Mouse (Mus musculus) stomach, postnatal 0 days (tissue): ENCODE measurements around the gene Zbtb20. TPM values are rescaled to one million over a fixed set of nuclear protein-coding genes. Genes with fewer than 3 reads are reported as not detected.

Experiments used
- ATAC-seq: fragments of 200-750 bp; cut with Nextera tagmentation; 2 replicates; pipeline ENCODE4 v1.8.0; 2017; ENCODE audit not compliant: low FRiP score, low TSS enrichment
- DNase-seq: peaks from one replicate; pipeline ENCODE4 v3.0.0-alpha.2; 2016; ENCODE audit warnings: low spot score
- H3K27ac ChIP-seq: fragments of 300-500 bp; sonication (generic); replicated peaks from 2 replicates; pipeline ENCODE4 v1.5.1; 2014; ENCODE audit warnings: mild to moderate bottlenecking, control low read depth
- H3K27me3 ChIP-seq: fragments of 300-500 bp; sonication (generic); 2 replicates; pipeline ENCODE4 v1.6.1; 2014; ENCODE audit warnings: low read length; ENCODE audit not compliant: control insufficient read depth, insufficient read depth
- H3K36me3 ChIP-seq: fragments of 300-500 bp; sonication (generic); 2 replicates; pipeline ENCODE4 v1.6.1; 2014; ENCODE audit warnings: low read length, mixed read lengths; ENCODE audit not compliant: control insufficient read depth, insufficient read depth
- H3K4me1 ChIP-seq: fragments of 300-500 bp; sonication (generic); replicated peaks from 2 replicates; pipeline ENCODE4 v1.6.1; 2014; ENCODE audit warnings: antibody characterized with exemption; ENCODE audit not compliant: control insufficient read depth, insufficient read depth
- H3K4me2 ChIP-seq: fragments of 300-500 bp; sonication (generic); replicated peaks from 2 replicates; pipeline ENCODE4 v1.6.1; 2014; ENCODE audit warnings: low read depth, mild to moderate bottlenecking, control low read depth, moderate library complexity
- H3K4me3 ChIP-seq: fragments of 300-500 bp; sonication (generic); 2 replicates; pipeline ENCODE4 v1.5.1; 2014; ENCODE audit warnings: low read depth, low read length, control low read depth
- H3K9ac ChIP-seq: fragments of 300-500 bp; sonication (generic); 2 replicates; pipeline ENCODE4 v1.6.1; 2014; ENCODE audit warnings: mild to moderate bottlenecking, low read length, control low read depth, mixed read lengths
- H3K9me3 ChIP-seq: fragments of 300-500 bp; sonication (generic); 2 replicates; pipeline ENCODE4 v1.6.1; 2016; ENCODE audit warnings: low read length; ENCODE audit not compliant: control insufficient read depth
- CTCF ChIP-seq: IDR thresholded peaks from 2 replicates; pipeline ENCODE4 v1.5.1; 2016; ENCODE audit warnings: antibody characterized with exemption, low read depth, mild to moderate bottlenecking, moderate library complexity
- EP300 ChIP-seq: optimal IDR thresholded peaks from 2 replicates; pipeline ENCODE3; 2016; ENCODE audit warnings: antibody characterized with exemption
- WGBS: fragments of 180-500 bp; shearing (Covaris S2); extraction: QIAGEN DNeasy Blood & Tissue Kit; methylation state at CpG from one replicate; pipeline ENCODE4 v1.1.7; 2014; 5-methylcytosine and 5-hydroxymethylcytosine counted together
- polyA plus RNA-seq: library from polyadenylated mRNA; unstranded; fragments of >200 nt; fragmentation: Nextera tagmentation; extraction: Ambion mirVana; gene quantifications from 2 replicates; pipeline ENCODE4 v1.2.1, GENCODE M21; 2015

Gene Zbtb20
- polyA plus RNA-seq, 1 experiment from 2014 or later = 15.7 TPM

DNA sequence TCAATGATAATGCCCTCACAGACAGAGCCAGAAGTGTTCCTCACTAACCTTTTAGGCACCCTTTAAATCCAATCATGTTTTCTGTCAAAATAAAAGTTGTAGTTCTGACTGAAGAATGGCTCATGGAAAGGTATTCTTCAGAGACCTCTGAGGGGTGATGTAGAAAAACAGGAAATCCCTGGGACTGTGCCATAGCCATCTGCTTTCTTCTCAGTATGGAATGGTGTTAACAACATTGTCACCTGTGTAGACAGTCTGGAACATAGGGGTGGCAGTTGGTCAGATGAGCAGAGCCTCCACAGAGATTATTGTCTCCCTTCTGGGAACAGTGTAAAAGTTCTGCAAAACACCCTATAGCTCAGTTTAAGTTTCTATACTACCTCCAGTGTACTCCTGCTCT, 732.4 kb downstream of the Zbtb20 start:
- no peak for TF ChIP-seq EP300
- no peak for TF ChIP-seq CTCF

DNA sequence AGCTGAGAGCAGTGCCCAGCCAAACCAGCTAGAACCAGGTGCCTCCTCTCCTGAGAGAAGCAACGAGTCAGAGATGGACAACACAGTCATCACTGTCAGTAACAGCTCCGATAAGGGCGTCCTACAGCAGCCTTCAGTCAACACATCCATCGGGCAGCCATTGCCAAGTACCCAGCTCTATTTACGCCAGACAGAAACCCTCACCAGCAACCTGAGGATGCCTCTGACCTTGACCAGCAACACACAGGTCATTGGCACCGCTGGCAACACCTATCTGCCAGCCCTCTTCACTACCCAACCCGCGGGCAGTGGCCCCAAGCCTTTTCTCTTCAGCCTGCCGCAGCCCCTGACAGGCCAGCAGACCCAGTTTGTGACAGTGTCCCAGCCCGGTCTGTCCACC, 734.7 kb downstream of the Zbtb20 start:
- WGBS = 89% methylated on average over 10 of the region's 10 CpGs
- TF ChIP-seq CTCF (no peak), EP300 (no peak)
- Histone ChIP-seq H3K36me3 (no peaks in the 10 kb centered on the region; the same call in 1 of the 2 replicates), H3K9ac (no peak overlapping the region), H3K9me3 (no peaks in the 10 kb centered on the region), H3K4me3 (no peak overlapping the region), H3K4me1 (no peaks in the 10 kb centered on the region), H3K27ac (no peak overlapping the region), H3K4me2 (no peak overlapping the region), H3K27me3 (no peaks in the 10 kb centered on the region)
- ATAC-seq = no peak
- no peak for DNase-seq

More for the DNA sequence above, 732.4 kb downstream of the Zbtb20 start:
- H3K4me1 ChIP-seq = no peaks in the 10 kb centered on the region
- no peak overlapping the region for H3K9ac ChIP-seq
- H3K9me3 ChIP-seq = no peaks in the 10 kb centered on the region
- H3K27ac ChIP-seq = no peak overlapping the region
- H3K27me3 ChIP-seq = no peaks in the 10 kb centered on the region
- DNase-seq (no peak), ATAC-seq (no peak)
- H3K36me3 ChIP-seq = no peaks in the 10 kb centered on the region; the same call in 1 of the 2 replicates
- H3K4me2 ChIP-seq = no peak overlapping the region
- H3K4me3 ChIP-seq = no peak overlapping the region

- ATAC-seq (no peak), DNase-seq (no peak)
- 45% methylated on average over 4 of the region's 4 CpGs for WGBS
- no peak overlapping the region for H3K4me2 ChIP-seq
- no peaks in the 10 kb centered on the region for H3K4me1 ChIP-seq
- H3K4me3 ChIP-seq = no peak overlapping the region
- no peak overlapping the region for H3K9ac ChIP-seq
- H3K27ac ChIP-seq = no peak overlapping the region
- no peaks in the 10 kb centered on the region for H3K9me3 ChIP-seq
- H3K36me3 ChIP-seq = no peaks in the 10 kb centered on the region
- no peaks in the 10 kb centered on the region for H3K27me3 ChIP-seq
- TF ChIP-seq CTCF (no peak), EP300 (no peak)
These were observed 740.7 kb downstream of the Zbtb20 start for GRCm38 (mm10) chr16:43616348-43616747.

DNA sequence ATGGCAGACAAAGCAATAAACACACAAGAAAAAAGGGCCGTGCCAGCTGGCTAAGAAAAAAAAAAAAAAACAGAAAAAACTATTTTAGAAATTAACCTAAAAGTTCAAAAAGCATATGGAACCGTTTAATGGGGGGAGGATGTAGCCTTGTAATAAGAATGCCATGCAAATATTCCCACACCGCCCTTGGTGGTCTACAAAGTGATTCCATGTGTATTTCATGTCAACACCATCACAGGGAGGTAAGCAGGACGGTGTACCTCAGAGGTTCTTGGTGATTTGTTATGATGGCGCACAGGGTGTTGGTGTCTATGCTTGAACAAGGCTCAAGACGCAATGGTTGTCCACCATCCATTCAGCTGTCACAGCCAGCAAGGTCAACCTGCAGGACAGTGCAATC, 741.7 kb downstream of the Zbtb20 start:
- 92% methylated on average over 6 of the region's 6 CpGs for WGBS
- Histone ChIP-seq H3K36me3 (no peaks in the 10 kb centered on the region), H3K27ac (no peak overlapping the region)

DNA sequence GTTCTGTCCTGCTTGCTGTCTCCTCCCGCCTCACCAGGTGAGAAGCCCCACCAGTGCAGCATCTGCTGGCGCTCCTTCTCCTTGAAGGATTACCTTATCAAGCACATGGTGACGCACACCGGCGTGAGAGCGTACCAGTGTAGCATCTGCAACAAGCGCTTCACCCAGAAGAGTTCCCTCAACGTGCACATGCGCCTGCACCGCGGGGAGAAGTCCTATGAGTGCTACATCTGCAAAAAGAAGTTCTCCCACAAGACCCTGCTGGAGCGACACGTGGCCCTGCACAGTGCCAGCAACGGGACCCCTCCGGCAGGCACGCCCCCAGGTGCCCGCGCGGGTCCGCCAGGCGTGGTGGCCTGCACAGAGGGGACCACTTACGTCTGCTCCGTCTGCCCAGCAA, 742.6 kb downstream of the Zbtb20 start:
- Histone ChIP-seq H3K27me3 (no peaks in the 10 kb centered on the region), H3K9ac (no peak overlapping the region), H3K9me3 (no peaks in the 10 kb centered on the region), H3K4me2 (no peak overlapping the region), H3K4me1 (no peaks in the 10 kb centered on the region), H3K36me3 (no peaks in the 10 kb centered on the region), H3K4me3 (no peak overlapping the region), H3K27ac (no peak overlapping the region)
- no peak for DNase-seq
- 88% methylated on average over 23 of the region's 23 CpGs for WGBS
- TF ChIP-seq EP300 (no peak), CTCF (no peak)
- no peak for ATAC-seq

More for the DNA sequence above, 741.7 kb downstream of the Zbtb20 start:
- Histone ChIP-seq H3K4me2 (no peak overlapping the region), H3K9ac (no peak overlapping the region), H3K9me3 (no peaks in the 10 kb centered on the region), H3K4me1 (no peaks in the 10 kb centered on the region), H3K27me3 (no peaks in the 10 kb centered on the region), H3K4me3 (no peak overlapping the region)
- no peak for TF ChIP-seq EP300
- no peak for TF ChIP-seq CTCF
- ATAC-seq (no peak), DNase-seq (no peak)

DNA sequence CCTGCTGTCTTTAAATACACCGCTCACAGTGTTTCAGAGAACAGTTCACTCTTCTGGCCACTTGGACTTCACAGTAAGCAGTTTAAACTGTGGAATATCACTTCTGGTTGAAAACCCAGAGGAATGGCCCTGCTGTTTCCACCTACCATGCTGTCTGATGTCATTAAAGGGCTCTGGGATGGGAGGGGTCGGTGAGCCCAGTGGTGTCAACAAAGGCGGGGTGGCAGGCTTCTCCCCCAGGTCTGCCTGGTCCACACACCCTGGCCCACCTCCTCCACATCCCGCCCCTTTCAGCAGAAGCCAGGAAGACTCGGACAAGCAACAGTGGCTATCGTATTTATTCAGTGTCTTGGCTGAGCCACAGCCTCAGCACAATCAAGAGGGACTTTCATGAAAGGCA, 743.6 kb downstream of the Zbtb20 start:
- DNase-seq (no peak), ATAC-seq (no peak)
- Histone ChIP-seq H3K4me3 (no peak overlapping the region), H3K27ac (no peak overlapping the region), H3K9me3 (no peaks in the 10 kb centered on the region), H3K9ac (no peak overlapping the region), H3K36me3 (no peaks in the 10 kb centered on the region), H3K4me2 (no peak overlapping the region), H3K4me1 (no peaks in the 10 kb centered on the region), H3K27me3 (no peaks in the 10 kb centered on the region)
- 53% methylated on average over 6 of the region's 6 CpGs for WGBS
- no peak for TF ChIP-seq CTCF
- no peak for TF ChIP-seq EP300
